Mouse (Mus musculus) G1E (cell line): ENCODE data around the gene Unc80. TPM values are rescaled to one million over a fixed set of nuclear protein-coding genes. Genes with fewer than 3 reads are reported as not detected.

Experiments used
- ATAC-seq: 2 replicates; pipeline ENCODE4 v1.8.0; 2016; ENCODE audit warnings: mild to moderate bottlenecking; ENCODE audit not compliant: insufficient number of reproducible peaks, poor library complexity, low FRiP score, severe bottlenecking; ENCODE audit errors: extremely low read depth
- DNase-seq: peaks from one replicate; pipeline ENCODE4 v3.0.0; 2012; ENCODE audit warnings: low spot score
- H3K27me3 ChIP-seq: 2 replicates; pipeline ENCODE4 v1.6.1; 2012; ENCODE audit warnings: mild to moderate bottlenecking, low read length, inconsistent platforms; ENCODE audit not compliant: insufficient read depth
- H3K36me3 ChIP-seq: replicated peaks from 2 replicates; pipeline ENCODE3; 2012; ENCODE audit warnings: mild to moderate bottlenecking, inconsistent platforms
- H3K4me1 ChIP-seq: 2 replicates; pipeline ENCODE4 v1.6.1; 2012; ENCODE audit warnings: low read depth, low read length, inconsistent platforms, mixed read lengths; ENCODE audit not compliant: insufficient read depth
- H3K4me3 ChIP-seq: 2 replicates; pipeline ENCODE4 v1.5.1; 2012; ENCODE audit warnings: low read depth, mild to moderate bottlenecking, inconsistent platforms, low read length, moderate library complexity, mixed read lengths
- H3K9me3 ChIP-seq: replicated peaks from 2 replicates; pipeline ENCODE4 v1.6.1; 2012; ENCODE audit warnings: inconsistent platforms
- CTCF ChIP-seq: IDR thresholded peaks from 2 replicates; pipeline ENCODE4 v1.5.1; 2012; ENCODE audit warnings: low read depth, low read length, inconsistent platforms, mixed read lengths
- GATA1 ChIP-seq: IDR thresholded peaks from 2 replicates; pipeline ENCODE4 v1.6.1; 2012; ENCODE audit warnings: borderline replicate concordance, low read length, inconsistent platforms, mixed read lengths
- GATA2 ChIP-seq: IDR thresholded peaks from 2 replicates; pipeline ENCODE4 v1.6.1; 2012; ENCODE audit warnings: low read depth, low read length, inconsistent platforms, borderline replicate concordance
- POLR2AphosphoS5 ChIP-seq: IDR thresholded peaks from 2 replicates; pipeline ENCODE4 v1.6.1; 2012; ENCODE audit warnings: low read depth, low read length, inconsistent platforms; ENCODE audit not compliant: insufficient replicate concordance
- TAL1 ChIP-seq: conservative IDR thresholded peaks from 2 replicates; pipeline ENCODE4 v1.6.1; 2012; ENCODE audit warnings: low read depth, low read length, inconsistent platforms, mixed read lengths
- polyA plus RNA-seq: library from polyadenylated mRNA; stranded (reverse); fragments of >175 nt; gene quantifications from 2 replicates; pipeline ENCODE4 v1.2.3, GENCODE M21; 2012
- total RNA-seq, 2 experiments: library from RNA; stranded (forward) in 1 of 2; stranded (reverse) in 1 of 2; fragments of 200-1000 nt in 1 of 2; fragments of >200 nt in 1 of 2; fragmentation: Nextera tagmentation in 1 of 2; gene quantifications; 2 replicates each; pipeline ENCODE4 v1.2.3; 2014 to 2017

The Unc80 gene
- total and polyA plus RNA-seq, 3 experiments = 0.03 to 0.33 (median 0.15) TPM

DNA sequence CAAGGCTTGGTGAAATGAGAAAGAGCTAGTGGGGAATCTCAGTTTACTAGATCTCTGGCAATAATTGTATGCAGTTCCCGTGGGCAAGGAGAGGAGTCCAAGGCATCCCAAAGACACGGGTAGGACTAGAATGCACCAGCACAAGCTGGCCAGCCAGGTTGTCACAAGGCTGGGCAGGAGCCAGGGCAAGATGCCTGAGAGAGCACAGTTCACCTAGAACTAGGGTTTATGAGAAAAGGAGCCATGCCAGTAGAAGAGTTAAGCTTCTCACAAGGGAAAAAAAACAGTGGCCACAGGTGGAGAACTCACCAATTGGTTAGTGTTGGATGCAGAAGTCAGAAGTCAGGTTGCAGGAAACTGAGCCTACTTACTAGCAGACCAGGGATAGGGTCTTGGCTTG is 18.7 kb upstream of the Unc80 start:
- Histone ChIP-seq H3K4me3 (no peak overlapping the region), H3K9me3 (no peaks in the 10 kb centered on the region), H3K36me3 (no peaks in the 10 kb centered on the region), H3K27me3 (no peaks in the 10 kb centered on the region; the same call in 1 of the 2 replicates), H3K4me1 (no peaks in the 10 kb centered on the region)
- TF ChIP-seq TAL1 (no peak), CTCF (no peak), GATA1 (no peak), POLR2AphosphoS5 (no peak), GATA2 (no peak)
- ATAC-seq = no peak
- no peak for DNase-seq

DNA sequence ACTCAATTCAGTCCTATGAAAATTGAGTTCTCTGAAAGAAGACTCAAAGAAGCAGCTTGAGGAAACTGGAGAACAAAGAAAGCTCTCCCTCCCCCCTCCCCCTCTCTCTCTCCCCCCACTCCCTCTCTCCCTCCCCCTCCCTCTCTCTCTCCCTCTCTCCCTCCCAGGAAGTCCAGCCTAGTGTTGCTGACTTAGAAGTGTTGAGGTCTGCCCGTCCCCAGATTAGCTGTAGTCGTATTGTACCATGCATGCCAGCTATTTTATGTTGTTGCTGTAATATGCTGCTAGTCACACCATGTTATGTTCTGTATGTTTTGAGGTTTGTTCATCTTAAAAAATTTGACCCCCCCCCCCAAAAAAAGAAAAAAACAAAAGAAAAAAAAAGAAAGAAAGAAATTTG is 11.6 kb upstream of the Unc80 start:
- H3K27me3 ChIP-seq = no peaks in the 10 kb centered on the region
- ATAC-seq (no peak), DNase-seq (no peak)
- no peak overlapping the region for H3K4me3 ChIP-seq
- no peaks in the 10 kb centered on the region for H3K4me1 ChIP-seq
- no peaks in the 10 kb centered on the region for H3K9me3 ChIP-seq
- no peaks in the 10 kb centered on the region for H3K36me3 ChIP-seq
- TF ChIP-seq CTCF (no peak), GATA2 (no peak), GATA1 (no peak), POLR2AphosphoS5 (no peak), TAL1 (no peak)

DNA sequence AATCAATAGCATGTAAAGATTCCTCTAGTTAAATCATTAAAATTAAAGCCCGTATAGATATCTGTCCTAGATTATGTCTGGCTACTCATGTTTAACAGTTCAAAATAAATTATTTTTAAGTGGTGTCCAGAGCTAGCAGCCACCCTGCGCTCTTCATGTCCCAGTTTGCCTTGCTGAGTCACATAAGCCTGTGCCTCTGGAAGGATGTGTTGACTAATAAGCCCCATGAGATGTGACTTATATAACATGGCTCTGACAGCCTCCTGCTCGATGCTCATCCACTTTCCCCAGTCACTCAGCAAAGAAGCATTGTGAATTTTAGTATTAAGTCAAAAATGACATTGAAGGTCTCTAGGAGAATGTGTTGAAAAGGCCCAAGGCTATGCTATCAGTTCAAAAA is 10.4 kb upstream of the Unc80 start:
- ATAC-seq = no peak
- no peak overlapping the region for H3K4me3 ChIP-seq
- no peaks in the 10 kb centered on the region for H3K4me1 ChIP-seq
- no peaks in the 10 kb centered on the region for H3K9me3 ChIP-seq
- no peaks in the 10 kb centered on the region for H3K27me3 ChIP-seq
- no peak for TF ChIP-seq POLR2AphosphoS5
- no peak for TF ChIP-seq GATA1
- no peak for TF ChIP-seq CTCF
- H3K36me3 ChIP-seq = no peaks in the 10 kb centered on the region
- no peak for DNase-seq

DNA sequence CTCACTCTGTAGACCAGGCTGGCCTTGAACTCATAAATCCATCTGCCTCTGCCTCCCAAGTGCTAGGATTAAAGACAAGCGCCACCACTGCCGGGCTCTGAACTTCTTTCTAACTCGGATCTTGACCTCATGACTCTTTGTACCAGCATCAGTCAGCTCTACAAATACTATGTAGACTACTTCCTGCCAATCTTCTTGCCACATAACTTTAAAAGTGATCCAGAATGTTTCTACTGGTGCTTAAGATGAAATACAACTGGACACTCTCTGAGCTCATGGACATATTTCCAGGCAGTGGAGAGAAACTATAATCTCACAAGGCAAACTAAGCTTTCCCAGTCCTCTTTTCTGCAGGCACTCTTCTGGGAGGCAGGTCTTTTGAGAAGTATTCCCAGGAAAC is 8.8 kb upstream of the Unc80 start:
- Histone ChIP-seq H3K4me3 (no peak overlapping the region), H3K9me3 (no peaks in the 10 kb centered on the region), H3K4me1 (no peaks in the 10 kb centered on the region), H3K27me3 (no peaks in the 10 kb centered on the region), H3K36me3 (no peaks in the 10 kb centered on the region)
- no peak for TF ChIP-seq TAL1
- TF ChIP-seq CTCF = no peak
- no peak for TF ChIP-seq POLR2AphosphoS5
- TF ChIP-seq GATA1 = no peak
- no peak for TF ChIP-seq GATA2
- DNase-seq = no peak
- no peak for ATAC-seq

DNA sequence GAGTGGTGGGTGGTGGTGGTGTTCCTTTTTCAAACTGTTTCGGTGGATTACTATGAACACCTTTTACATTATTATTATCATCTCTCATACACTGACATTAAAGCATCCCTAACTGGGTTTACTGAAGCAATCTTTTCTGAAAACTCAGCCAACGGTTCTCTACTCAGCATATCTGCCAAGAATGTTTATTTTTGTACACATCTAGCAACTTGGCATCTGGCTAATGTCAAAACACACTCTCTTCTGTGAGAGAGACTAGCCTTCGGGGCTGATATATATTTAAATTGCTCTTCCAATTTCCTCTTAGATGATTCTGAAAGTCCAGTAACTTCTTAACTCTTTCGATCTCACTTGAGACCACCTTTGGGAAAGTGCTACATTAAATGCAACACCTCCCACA is 7.3 kb upstream of the Unc80 start:
- DNase-seq = no peak

DNA sequence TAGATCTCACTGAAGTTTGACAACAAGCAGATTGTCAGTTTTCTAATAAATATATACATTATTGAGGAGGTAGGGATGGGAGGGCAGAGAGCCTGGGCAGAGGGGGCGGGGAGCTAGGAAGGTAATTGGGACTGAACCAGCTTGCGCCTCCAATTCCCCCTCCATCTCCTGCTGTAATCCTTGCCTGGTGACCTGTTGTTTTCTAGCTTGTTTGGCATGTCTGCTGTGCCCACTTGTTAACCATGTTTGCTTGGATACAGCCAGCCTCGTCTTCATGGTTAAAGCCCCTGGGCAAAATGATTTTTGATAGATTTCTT is 495 bp downstream of the Unc80 start:
- no peaks in the 10 kb centered on the region for H3K4me1 ChIP-seq
- peaks cover 7% of the 10 kb centered on the region; the same call in 1 of the 2 replicates for H3K9me3 ChIP-seq
- no peak for TF ChIP-seq CTCF
- TF ChIP-seq GATA2 = no peak
- no peak for TF ChIP-seq GATA1
- TF ChIP-seq TAL1 = no peak
- no peak for TF ChIP-seq POLR2AphosphoS5
- H3K27me3 ChIP-seq = no peaks in the 10 kb centered on the region
- no peak overlapping the region for H3K4me3 ChIP-seq
- H3K36me3 ChIP-seq = no peaks in the 10 kb centered on the region
- ATAC-seq (no peak), DNase-seq (no peak)

More for the DNA sequence above, 7.3 kb upstream of the Unc80 start:
- no peaks in the 10 kb centered on the region for H3K9me3 ChIP-seq
- H3K36me3 ChIP-seq = no peaks in the 10 kb centered on the region
- no peak for TF ChIP-seq CTCF
- TF ChIP-seq POLR2AphosphoS5 = no peak
- no peak for TF ChIP-seq GATA2
- H3K4me1 ChIP-seq = no peaks in the 10 kb centered on the region
- no peak for ATAC-seq
- H3K27me3 ChIP-seq = no peaks in the 10 kb centered on the region
- H3K4me3 ChIP-seq = no peak overlapping the region

DNA sequence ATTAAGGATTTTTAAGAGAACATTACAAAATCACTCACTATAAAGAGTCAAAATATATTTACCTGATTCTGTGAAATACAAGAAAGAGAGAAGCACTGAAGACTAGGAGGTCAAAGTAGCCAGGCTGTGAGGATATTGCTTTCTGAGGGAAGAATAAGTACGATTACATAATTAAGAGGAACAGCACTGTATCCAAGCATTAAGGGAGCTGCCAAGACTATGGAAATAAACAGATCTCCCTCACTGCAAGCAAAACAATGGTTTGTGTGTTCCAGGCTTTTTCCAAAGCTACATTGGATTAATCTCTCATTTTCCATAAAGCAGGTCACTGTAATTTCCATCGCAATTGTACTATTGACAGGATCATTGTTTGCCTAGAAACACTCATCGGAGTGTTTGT is 14.6 kb downstream of the Unc80 start:
- no peak for TF ChIP-seq GATA2
- TF ChIP-seq TAL1 = no peak
- TF ChIP-seq POLR2AphosphoS5 = no peak
- TF ChIP-seq CTCF = no peak
- TF ChIP-seq GATA1 = no peak
- DNase-seq (no peak), ATAC-seq (no peak)
- Histone ChIP-seq H3K9me3 (no peaks in the 10 kb centered on the region), H3K4me3 (no peak overlapping the region), H3K4me1 (no peaks in the 10 kb centered on the region), H3K27me3 (no peaks in the 10 kb centered on the region), H3K36me3 (no peaks in the 10 kb centered on the region)

DNA sequence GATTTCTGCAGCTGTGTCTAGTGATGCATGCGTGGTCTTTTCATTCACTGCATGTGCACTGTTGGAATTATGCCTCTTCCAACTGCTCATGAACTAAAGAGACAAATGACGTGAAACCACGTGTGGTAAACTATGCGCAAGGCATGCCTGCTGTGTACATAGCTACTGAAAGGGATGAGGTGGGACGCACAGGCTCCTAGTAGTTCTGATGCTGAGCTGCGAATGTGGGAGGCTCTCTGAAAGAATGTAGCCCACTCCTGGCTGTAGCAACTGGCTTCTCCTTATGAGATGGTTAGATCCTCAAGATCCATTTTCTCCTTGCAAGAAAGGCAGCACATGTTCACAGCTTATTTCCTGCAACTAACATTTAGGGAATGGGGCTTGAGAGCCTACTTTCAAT is 24.9 kb downstream of the Unc80 start:
- no peaks in the 10 kb centered on the region for H3K27me3 ChIP-seq
- H3K9me3 ChIP-seq = no peaks in the 10 kb centered on the region
- H3K4me3 ChIP-seq = no peak overlapping the region
- DNase-seq (no peak), ATAC-seq (no peak)
- no peaks in the 10 kb centered on the region for H3K36me3 ChIP-seq
- no peaks in the 10 kb centered on the region for H3K4me1 ChIP-seq
- TF ChIP-seq CTCF (no peak), GATA1 (no peak), POLR2AphosphoS5 (no peak), GATA2 (no peak), TAL1 (no peak)
